Mouse (Mus musculus): ENCODE data around the gene Nlrp9a.
"Not testable (repeated sequence)": the region's sequence is repeated elsewhere in the genome, so short reads cannot be mapped to it uniquely, and the experiment has no call there.

Nlrp9a gene

DNA sequence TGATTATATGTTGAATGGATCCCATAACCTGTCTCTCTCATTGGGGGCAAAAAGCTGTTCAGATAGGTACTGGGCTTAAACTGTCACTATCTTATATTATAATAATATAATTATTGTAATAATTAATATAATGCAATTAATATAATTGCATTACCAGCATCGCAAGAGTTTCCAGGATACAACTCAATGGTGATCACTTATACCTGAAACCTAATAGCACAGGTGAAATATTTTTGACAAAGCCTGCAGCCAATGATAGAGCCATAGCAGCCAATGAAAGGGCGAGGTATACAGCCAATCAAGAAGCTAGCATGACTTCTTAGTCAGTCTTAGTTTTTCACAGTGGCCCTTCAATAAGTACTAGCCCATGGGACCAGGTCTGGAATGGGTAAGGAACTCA, at the start of gene Nlrp9a:
Nlrp9a (plus strand) TSS at position 301 of the 400 bp plus-strand sequence.
- not testable (repeated sequence) for DNase-seq (ENCODE audit: low spot score in 2 of 2)

DNA sequence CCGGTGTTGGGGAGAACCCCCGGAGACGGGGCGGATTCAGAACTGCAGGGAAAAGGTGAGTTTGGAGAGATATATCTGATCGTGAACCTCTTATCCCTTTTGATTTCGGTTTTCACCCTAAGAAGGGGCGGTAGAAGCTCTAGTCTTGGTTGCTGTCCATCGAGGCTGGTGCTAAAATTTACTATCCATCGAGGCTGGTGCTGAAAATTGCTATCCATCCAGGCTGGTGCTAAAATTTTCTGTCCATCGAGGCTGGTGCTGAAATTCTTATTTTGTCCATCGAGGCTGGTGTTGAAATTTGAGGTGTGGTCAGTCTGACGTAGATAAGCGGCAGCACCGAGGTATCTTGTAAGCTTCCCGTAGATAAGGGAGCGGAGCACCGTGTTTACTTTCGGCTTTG, 45.3 kb upstream of the Nlrp9a start:
- not testable (repeated sequence) for DNase-seq (ENCODE audit: low spot score in 2 of 2)

DNA sequence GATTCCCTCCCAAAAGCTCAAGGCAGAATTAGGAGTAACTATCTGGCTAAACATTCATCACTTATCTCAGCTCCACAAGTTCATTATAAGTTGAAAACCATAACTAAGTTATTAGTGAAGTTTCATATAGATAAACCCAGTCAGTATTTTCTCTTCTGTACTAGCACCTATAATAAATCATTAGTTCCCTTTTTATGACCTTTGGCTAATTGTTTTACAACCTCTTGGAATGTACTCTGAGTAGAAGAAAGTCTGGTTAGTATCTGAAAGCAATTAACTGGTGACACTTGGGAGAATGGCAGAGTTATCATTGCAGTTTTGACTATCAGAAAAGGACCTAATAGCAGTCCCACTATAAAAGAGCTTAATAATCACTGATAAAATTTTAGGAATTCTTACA, 54.3 kb downstream of the Nlrp9a start:
- no peak for DNase-seq (ENCODE audit: low spot score in 2 of 2)

DNA sequence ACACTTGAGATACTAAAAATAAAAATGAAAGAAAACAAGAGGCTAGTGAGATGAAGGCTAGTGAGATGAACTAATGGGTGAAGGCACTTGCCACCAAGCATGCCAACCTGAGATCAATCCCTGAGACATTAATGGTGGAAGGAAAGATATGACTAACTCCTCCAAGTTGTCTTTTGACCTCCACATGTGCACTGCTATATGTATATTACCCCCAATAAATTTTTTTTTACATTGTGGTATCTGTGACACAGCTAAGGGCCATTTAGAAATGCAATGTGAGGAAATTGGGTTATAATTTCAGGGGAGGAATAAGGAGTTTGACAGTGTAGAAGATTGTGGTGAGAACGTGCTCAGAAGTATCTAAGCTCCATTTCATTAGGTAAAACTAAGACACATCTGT, 55.0 kb downstream of the Nlrp9a start:
- DNase-seq (ENCODE audit: low spot score in 2 of 2) = no peak

DNA sequence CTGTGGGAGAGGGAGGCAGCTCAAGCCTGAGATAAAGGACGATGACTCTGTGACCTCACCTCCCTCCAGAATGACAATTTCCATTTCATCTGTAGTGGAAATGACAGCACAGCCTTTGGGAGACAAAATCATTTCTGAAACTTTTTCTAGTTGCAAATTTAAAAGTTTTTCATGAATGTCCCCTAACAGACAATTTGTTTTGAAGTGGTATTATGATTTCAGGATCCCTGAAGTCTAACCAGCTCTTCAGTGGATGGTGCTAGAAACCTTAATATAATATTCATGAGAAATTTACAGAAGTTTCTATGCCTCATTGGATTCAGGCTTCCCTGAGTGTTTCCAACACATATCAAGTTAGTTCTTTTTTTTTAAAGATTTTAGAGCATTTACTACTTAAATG, 83.5 kb downstream of the Nlrp9a start, which contains the start of gene Vmn1r185:
Vmn1r185 (minus strand) TSS at position 101 of the 400 bp plus-strand sequence.
- not testable (repeated sequence) for DNase-seq (ENCODE audit: low spot score in 2 of 2)

All from natural killer cell, adult 2 months (primary cell).